Mouse (Mus musculus) Patski (cell line): ENCODE data around the gene Mea1. TPM values are rescaled to one million over a fixed set of nuclear protein-coding genes. Genes with fewer than 3 reads are reported as not detected.
A peak's percentile ranks its signal among the peaks of the same experiment; 100 is the strongest.

ENCODE experiments used
- ATAC-seq: fragments of 100-300 bp; one replicate; pipeline ENCODE4 v1.8.0; 2021
- CTCF ChIA-PET: fragments of 350-600 bp; sonication (Branson Sonifier 250); formaldehyde crosslinking; loops from one replicate; lab custom pipeline; 2022; ENCODE audit warnings: inconsistent platforms; lab: Charles Lee
- POLR2A ChIA-PET: fragments of 350-600 bp; sonication (Branson Sonifier 250); formaldehyde crosslinking; loops from one replicate; lab custom pipeline; 2022; ENCODE audit warnings: antibody characterized with exemption, inconsistent platforms; lab: Charles Lee
- DNase-seq: peaks from one replicate; pipeline ENCODE4 v3.0.0-alpha.2; 2011; ENCODE audit warnings: low read depth, low spot score
- H3K27me3 ChIP-seq: fragments of 371-371 bp; one replicate; pipeline ENCODE4 v1.5.1; 2021
- CTCF ChIP-seq: fragments of 100-300 bp; IDR thresholded peaks from one replicate; pipeline ENCODE4 v1.5.1; 2021
- in situ Hi-C: fragments of 300-500 bp; cut with MboI; formaldehyde crosslinking; loops from 3 replicates; pipeline ENCODE4 v1.11.1; 2018; ENCODE audit warnings: low pct_unique_long_range_greater_than_20kb, mixed read lengths
- polyA plus RNA-seq: library from polyadenylated mRNA; unstranded; gene quantifications from one replicate; pipeline ENCODE4 v1.2.3, GENCODE M21; 2021

Mea1 gene
- polyA plus RNA-seq, 1 experiment from 2014 or later = 150 TPM

DNA sequence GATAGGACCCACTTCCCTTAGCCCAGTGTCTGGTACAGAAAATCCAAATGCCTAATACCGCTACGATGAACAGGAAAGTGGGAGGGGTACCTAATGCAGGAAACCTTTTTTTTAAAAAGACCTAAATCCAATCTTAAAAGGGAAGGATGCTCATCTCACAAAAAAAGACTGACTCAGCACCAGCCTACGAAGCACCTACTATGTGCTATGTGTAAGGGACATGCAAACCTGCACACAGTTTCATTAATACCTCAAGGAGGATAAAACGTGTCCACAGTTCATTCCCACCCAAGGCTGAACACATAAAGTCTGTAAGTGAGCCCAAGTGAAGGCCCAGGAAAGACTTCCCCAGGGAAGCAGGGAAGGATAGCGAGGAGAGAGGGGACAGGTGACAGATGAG, 23.9 kb downstream of the Mea1 start:
- in situ Hi-C loops = no loop called here
- ATAC-seq (no peak), DNase-seq (no peak)
- H3K27me3 ChIP-seq = no peaks in the 10 kb centered on the region
- CTCF ChIA-PET = no interaction called here
- POLR2A ChIA-PET = no interaction called here
- no peak for TF ChIP-seq CTCF

DNA sequence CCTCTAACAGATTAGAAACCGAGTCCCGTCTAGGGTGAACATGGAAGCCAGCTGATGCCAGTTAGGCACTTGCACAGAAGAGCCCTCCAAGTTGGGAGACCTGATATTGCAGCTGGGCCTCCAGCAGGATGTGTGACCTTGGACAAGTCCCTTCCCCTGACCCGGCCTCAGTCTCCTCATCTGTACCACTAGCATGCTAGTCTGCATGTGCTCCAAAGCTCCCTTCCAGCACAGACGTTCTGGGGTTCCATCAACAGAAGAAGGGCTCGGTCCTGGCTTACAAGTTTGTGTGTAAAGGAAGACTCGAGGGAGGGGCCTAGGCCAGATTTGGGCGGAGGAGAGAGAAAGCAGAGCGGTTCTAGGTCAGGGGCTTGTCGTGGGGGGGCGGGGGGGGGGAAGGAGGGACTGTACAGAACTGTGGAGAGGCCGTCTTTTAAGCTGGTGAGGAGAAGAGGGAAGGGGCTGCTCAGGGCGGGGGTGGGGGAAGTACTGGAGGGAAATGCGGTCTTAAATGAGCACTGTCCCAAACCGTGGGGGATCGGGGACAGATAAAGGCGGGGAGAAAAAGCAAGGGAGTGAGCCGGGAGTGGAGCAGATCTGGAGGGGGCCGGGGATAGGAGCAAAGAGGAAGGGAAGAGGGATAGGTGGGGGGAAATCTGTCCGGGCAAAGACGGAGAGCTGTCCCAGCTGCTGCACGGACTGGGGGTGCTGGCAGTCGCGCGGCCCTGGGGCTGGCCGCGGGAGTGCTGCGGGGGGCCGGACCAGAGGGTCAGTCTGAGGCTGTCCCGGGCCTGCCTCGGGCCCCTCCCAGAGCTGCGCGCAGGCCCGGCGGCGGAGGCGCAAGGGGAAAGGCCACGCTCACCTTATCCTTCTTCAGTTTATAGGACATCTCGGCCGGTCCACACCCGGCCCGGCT, 25.6 kb downstream of the Mea1 start:
- ChIA-PET POLR2A (interaction anchor here (0.9 to 1.7 kb wide), 7 partner anchors 9 to 40 kb away, joined by 3 to 8 read pairs (median 3); partner anchors contain the start of gene Klhdc3), CTCF (interaction anchor here (1.0 to 1.3 kb wide), 2 partner anchors 7 to 20 kb away, joined by 3 to 4 read pairs; no protein-coding TSS in a partner anchor)
- in situ Hi-C loops = no loop called here
- DNase-seq (no peak), ATAC-seq (peak; percentile 55)
- H3K27me3 ChIP-seq = no peaks in the 10 kb centered on the region
- no peak for TF ChIP-seq CTCF

DNA sequence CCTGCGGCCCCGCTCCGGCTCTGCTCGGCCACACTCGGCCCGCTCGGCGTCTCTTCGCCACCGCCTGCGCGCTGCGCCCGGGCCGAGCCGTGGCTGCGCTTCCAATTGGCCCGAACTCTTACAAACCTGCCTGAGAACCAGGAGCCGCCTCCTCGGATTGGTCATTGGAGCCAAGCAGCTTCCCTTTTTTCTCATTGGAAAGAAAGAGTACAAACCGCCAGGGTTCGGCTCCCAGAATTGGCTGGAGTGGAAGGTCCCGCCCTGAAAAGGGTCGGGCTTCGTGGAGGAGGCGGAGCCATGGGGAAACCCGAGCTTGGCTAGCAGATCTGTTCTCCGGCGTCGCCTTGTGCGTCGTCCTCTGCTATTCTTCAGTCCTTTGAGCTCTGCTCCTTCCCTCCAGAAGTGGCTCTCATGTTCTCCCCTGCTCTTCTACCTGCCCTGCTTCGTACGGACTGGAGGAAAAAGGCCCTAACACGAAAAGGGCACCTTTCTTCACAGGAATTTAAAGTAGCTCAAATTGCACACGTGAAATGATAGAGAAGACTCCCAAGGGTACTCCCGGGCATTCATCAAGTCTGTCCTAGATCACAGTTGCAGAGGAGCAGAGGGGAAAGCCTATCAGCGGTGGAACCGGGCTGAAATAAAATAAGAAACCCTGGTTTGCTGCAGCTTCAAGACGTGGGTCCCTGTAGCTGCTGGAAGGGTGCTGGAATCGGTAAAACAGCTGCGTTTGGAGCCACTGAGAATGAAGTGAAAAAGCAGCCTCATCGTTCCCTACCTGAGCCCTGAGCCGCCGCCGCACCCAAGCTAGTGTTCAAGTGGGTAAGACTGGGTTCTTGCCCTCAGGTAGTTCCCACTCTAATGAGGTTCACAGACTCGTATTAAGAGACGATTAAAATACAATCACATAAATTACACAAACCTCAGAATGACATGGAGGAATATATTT, 26.6 kb downstream of the Mea1 start, which contains the start of gene Ppp2r5d:
Gene Ppp2r5d, minus strand, starts transcription at position 225 of the 949 bp plus-strand sequence.
- peak; percentile 93 for DNase-seq
- no peak for TF ChIP-seq CTCF
- in situ Hi-C loops = no loop called here
- POLR2A ChIA-PET = interaction anchor here (0.9 to 1.7 kb wide), 7 partner anchors 8 to 39 kb away, joined by 3 to 8 read pairs (median 3); partner anchors contain the start of gene Klhdc3
- CTCF ChIA-PET = interaction anchor here (1.0 to 1.3 kb wide), 3 partner anchors 8 to 36 kb away, joined by 3 to 4 read pairs (median 3); no protein-coding TSS in a partner anchor
- ATAC-seq = peak; percentile 92
- H3K27me3 ChIP-seq = no peaks in the 10 kb centered on the region

DNA sequence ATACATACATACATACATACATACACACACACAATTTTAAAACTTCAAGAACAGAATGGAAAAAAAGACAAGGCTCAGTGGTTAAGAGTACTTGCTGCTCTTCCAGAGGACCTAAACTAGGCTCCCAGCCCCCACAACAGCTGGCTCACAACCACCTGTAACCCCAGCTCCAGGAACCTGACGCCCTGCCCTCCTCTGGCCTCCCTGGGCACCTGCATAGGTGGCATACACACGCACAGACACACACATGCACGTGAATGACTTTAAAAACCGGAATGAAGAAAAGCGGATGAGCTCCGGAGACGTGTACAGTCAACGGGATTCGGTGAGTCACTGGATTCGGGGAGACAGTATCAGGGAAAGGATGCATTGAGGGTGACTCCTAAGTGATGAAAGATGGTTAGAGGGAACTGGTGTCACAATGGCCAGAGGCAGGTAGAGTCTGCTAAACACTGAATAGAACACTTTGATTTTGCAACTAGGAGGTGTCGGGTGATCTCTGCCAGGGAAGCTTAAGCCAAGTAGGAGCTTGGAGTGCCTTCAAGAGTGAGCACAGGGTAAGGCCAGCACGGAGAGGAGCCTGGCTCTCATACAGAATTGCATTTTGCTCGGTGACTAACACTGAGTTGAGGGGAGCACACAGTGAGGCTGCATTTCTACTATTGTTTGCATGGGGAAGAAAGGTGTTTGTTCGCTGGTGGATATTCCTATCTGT, 27.9 kb downstream of the Mea1 start:
- no peaks in the 10 kb centered on the region for H3K27me3 ChIP-seq

DNA sequence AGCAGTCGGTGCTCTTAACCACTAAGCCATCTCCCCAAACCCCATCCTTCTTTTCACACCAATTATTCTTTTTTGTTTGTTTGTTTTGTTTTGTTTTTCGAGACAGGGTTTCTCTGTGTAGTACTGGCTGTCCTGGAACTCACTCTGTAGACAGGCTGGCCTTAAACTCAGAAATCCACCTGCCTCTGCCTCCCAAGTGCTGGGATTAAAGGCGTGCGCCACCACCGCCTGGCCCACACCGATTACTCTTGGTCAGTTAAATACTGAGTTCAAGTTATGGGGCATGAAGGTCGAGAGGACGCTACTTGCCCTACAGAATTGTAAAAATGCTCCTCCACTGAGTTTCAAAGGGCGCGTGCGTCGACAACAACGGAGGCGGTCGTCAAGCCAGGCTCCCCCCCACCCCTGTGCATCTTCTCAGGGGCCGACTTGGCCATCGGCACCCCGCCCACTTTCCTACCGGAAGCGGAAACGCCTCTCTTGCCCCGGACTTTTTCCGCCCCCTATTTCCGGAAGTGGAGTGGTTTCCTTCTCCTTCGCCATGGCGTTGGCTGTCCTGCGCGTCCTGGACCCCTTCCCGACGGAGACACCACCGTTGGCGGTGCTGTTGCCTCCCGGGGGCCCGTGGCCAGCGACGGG, 32.5 kb downstream of the Mea1 start, which contains the start of gene Pex6:
Gene Pex6, plus strand, starts transcription at position 505 of the 639 bp plus-strand sequence.
- no peaks in the 10 kb centered on the region for H3K27me3 ChIP-seq
- in situ Hi-C loops = loop anchor here (5.0 kb wide), 1 partner anchor 59 kb away; the partner anchor contains the start of gene Cul7
- no peak for TF ChIP-seq CTCF
- DNase-seq = peak; percentile 46
- ATAC-seq = peak; percentile 75
- ChIA-PET POLR2A (interaction anchor here (0.6 kb wide), 1 partner anchor 174 kb away, joined by 5 read pairs; no protein-coding TSS in a partner anchor), CTCF (no interaction called here)

More for the DNA sequence above, 27.9 kb downstream of the Mea1 start:
- in situ Hi-C loops = no loop called here
- ATAC-seq = no peak
- no peak for TF ChIP-seq CTCF
- CTCF ChIA-PET = no interaction called here
- POLR2A ChIA-PET = interaction anchor here (1.7 kb wide), 1 partner anchor 26 kb away, joined by 4 read pairs; the partner anchor contains the start of gene Klhdc3
- DNase-seq = no peak

DNA sequence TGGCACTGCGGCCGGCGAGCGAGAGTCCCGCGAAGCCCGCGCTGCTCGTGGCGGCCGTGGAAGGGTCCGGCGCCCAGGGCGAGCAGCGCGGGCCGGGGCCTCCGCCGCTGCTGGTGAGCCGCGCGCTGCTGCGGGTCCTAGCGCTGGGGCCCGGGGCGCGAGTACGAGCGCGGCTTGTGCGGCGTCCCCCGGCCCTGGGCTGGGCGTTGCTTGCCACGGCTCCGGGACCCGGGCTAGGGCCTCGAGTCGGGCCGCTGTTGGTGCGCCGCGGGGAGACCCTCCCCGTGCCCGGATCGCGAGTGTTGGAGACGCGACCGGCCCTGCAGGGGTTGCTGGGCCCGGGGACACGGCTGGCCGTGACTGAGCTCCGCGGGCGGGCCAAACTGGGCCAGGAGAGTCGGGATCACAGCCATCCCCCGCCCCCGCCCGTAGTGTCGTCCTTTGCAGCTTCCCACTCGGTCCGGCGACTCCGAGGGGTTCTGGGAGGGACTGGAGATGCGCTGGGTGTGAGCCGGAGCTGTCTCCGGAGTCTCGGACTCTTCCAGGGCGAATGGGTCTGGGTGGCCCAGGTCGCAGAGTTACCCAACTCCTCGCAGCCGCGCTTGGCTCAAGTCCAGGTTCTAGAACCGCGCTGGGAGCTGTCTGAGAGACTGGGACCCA, 33.1 kb downstream of the Mea1 start:
- ATAC-seq = peak; percentile 8
- in situ Hi-C loops = loop anchor here (5.0 kb wide), 1 partner anchor 59 kb away; the partner anchor contains the start of gene Cul7
- H3K27me3 ChIP-seq = no peaks in the 10 kb centered on the region
- ChIA-PET POLR2A (interaction anchor here (0.6 to 1.6 kb wide), 6 partner anchors 11 to 444 kb away, joined by 3 to 5 read pairs (median 3); no protein-coding TSS in a partner anchor), CTCF (no interaction called here)
- no peak for DNase-seq
- no peak for TF ChIP-seq CTCF

DNA sequence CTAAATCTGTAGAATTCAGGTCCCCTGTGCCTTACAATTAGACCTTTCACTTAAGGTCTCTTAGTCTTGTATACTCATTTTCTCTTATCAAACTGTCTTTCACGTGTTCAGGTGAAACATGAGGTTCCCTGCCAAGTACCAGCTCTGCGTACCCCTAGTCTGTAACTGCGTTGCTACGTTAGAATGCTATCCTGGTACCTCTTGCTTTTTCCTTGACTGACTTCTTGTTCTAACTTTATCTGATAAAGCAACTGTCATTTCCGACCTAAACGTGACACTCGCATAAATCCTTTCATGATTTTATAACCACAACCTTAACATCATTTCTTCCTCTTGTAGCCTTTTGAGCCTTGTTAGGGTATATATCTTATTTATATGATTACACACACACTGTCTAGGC, 33.8 kb downstream of the Mea1 start:
- no peaks in the 10 kb centered on the region for H3K27me3 ChIP-seq
- ATAC-seq = no peak
- TF ChIP-seq CTCF = no peak
- in situ Hi-C loops = loop anchor here (5.0 kb wide), 1 partner anchor 60 kb away; the partner anchor contains the start of gene Cul7
- DNase-seq = no peak
- CTCF ChIA-PET = no interaction called here
- POLR2A ChIA-PET = interaction anchor here (0.6 to 1.6 kb wide), 5 partner anchors 10 to 444 kb away, joined by 3 to 4 read pairs (median 3); no protein-coding TSS in a partner anchor

DNA sequence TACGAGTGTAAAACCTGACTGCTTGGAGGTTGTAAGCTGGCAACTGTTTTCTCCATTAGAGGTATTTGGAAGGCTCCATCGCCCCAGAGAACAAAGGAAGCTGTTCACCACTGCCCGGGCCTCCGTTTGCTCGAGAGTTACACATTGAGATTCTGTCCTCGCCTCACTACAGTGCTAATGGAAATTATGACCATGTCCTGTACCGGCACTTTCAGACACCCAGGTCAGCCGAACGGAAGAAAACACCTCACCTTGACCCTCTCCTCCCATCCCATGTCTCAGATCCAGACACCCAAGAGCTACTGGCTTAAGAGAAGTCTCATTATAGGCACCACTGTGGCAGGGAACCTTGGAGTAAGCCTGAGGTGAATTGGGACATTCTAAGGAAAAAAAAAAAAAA, 35.3 kb downstream of the Mea1 start:
- in situ Hi-C loops = loop anchor here (5.0 kb wide), 1 partner anchor 62 kb away; the partner anchor contains the start of gene Cul7
- no peak for ATAC-seq
- DNase-seq = no peak
- CTCF ChIA-PET = interaction anchor here (2.1 to 3.2 kb wide), 2 partner anchors 10 to 69 kb away, joined by 7 to 21 read pairs; no protein-coding TSS in a partner anchor
- H3K27me3 ChIP-seq = no peaks in the 10 kb centered on the region
- no peak for TF ChIP-seq CTCF
- POLR2A ChIA-PET = interaction anchor here (1.2 to 1.3 kb wide), 5 partner anchors 9 to 69 kb away, joined by 3 to 11 read pairs (median 5); partner anchors contain the start of genes Klhdc3 and Ppp2r5d
